In genomic region chr13:73879824-73880223, GRCm38 (mm10) we compare ENCODE assay signal across 9 mouse cellular contexts. TPM values are rescaled to one million over a fixed set of nuclear protein-coding genes. Genes with fewer than 3 reads are reported as not detected.
DNase-seq lines count a peak whose midpoint lies in the region; ATAC-seq and TF ChIP-seq lines count a peak whose summit lies in the region.
"Had no signal": no experiment of that assay in that cellular context is flagged by ENCODE, and none has a peak within 500 bp of the region (broad histone marks: within the 10 kb centered on the region; RNA-seq: fewer than 3 reads in every experiment).

No protein-coding gene starts in this region.

- no peak overlapping the region for H3K27ac ChIP-seq in heart, embryonic 11.5 days (ENCODE audit: low read depth, low read length)
- H3K27ac ChIP-seq in MEL (ENCODE audit: control insufficient read depth, low read depth, low read length): no peak overlapping the region
- H3K27ac ChIP-seq in embryonic facial prominence, embryonic 12.5 days: no peak overlapping the region
- H3K27ac ChIP-seq in lung, postnatal 0 days (ENCODE audit: low read length): no peak overlapping the region
- no peak overlapping the region for H3K27ac ChIP-seq in hindbrain, embryonic 12.5 days

- no peak for TF ChIP-seq POLR2A in MEL (IDR thresholded peaks at IDR 0.05; ENCODE audit: control insufficient read depth in 1 of 2, insufficient read depth in 1 of 2, low read depth in 1 of 2, low read length in 2 of 2, poor library complexity in 1 of 2)

- no peak overlapping the region for H3K4me3 ChIP-seq in heart, embryonic 11.5 days (ENCODE audit: low read depth, low read length)
- H3K4me3 ChIP-seq in MEL (ENCODE audit: control insufficient read depth in 1 of 2, insufficient read depth in 1 of 2, low read depth in 2 of 2, low read length in 2 of 2): no peak overlapping the region
- no peak overlapping the region for H3K4me3 ChIP-seq in embryonic facial prominence, embryonic 12.5 days
- no peak overlapping the region for H3K4me3 ChIP-seq in lung, postnatal 0 days (ENCODE audit: low read depth, low read length)
- H3K4me3 ChIP-seq in hindbrain, embryonic 12.5 days: no peak overlapping the region
- H3K4me3 ChIP-seq: erythroblast, embryonic 14.5 days had no signal

- peak; percentile 19 for TF ChIP-seq RAD21 in MEL (IDR thresholded peaks at IDR 0.05; ENCODE audit: low read depth, low read length)

- H3K4me1 ChIP-seq in heart, embryonic 11.5 days (ENCODE audit: control insufficient read depth, insufficient read depth, low read length): no peaks in the 10 kb centered on the region
- no peaks in the 10 kb centered on the region for H3K4me1 ChIP-seq in MEL (ENCODE audit: control insufficient read depth in 1 of 2, insufficient read depth in 2 of 2, low read length in 2 of 2)
- H3K4me1 ChIP-seq in embryonic facial prominence, embryonic 12.5 days: peaks cover 5% of the 10 kb centered on the region; the same call in 1 of the 2 replicates
- H3K4me1 ChIP-seq in lung, postnatal 0 days (ENCODE audit: insufficient read depth, low read depth, low read length): no peaks in the 10 kb centered on the region
- peaks cover 3% of the 10 kb centered on the region; the same call in 1 of the 2 replicates for H3K4me1 ChIP-seq in hindbrain, embryonic 12.5 days

- ATAC-seq in heart, embryonic 11.5 days (replicated peaks; ENCODE audit: insufficient number of reproducible peaks, low FRiP score, low TSS enrichment): no peak
- ATAC-seq in embryonic facial prominence, embryonic 12.5 days (ENCODE audit: insufficient number of reproducible peaks, insufficient read depth, low FRiP score, low TSS enrichment): 0 out of 2 replicates have a peak, but pooled peaks have one; percentile 35
- no peak for ATAC-seq in lung, postnatal 0 days
- ATAC-seq in hindbrain, embryonic 12.5 days (ENCODE audit: low FRiP score): no peak

- H3K4me2 ChIP-seq in heart, embryonic 11.5 days: no peak overlapping the region
- H3K4me2 ChIP-seq in embryonic facial prominence, embryonic 12.5 days (replicated peaks): no peak overlapping the region
- H3K4me2 ChIP-seq in lung, postnatal 0 days (replicated peaks; ENCODE audit: low read depth, low read length): no peak overlapping the region
- no peak overlapping the region for H3K4me2 ChIP-seq in hindbrain, embryonic 12.5 days (replicated peaks)

- WGBS in heart, embryonic 11.5 days (ENCODE audit: insufficient replicate concordance): 81% methylated on average over 5 of the region's 5 CpGs
- 82% methylated on average over 5 of the region's 5 CpGs for whole genome bisulfite sequencing in embryonic facial prominence, embryonic 12.5 days
- WGBS in lung, postnatal 0 days: 79% methylated on average over 5 of the region's 5 CpGs
- WGBS in hindbrain, embryonic 12.5 days: 81% methylated on average over 5 of the region's 5 CpGs

- no peaks in the 10 kb centered on the region for H3K36me3 ChIP-seq in heart, embryonic 11.5 days (ENCODE audit: control insufficient read depth, insufficient read depth, low read length)
- H3K36me3 ChIP-seq in MEL (ENCODE audit: control insufficient read depth in 1 of 2, insufficient read depth in 2 of 2, low read length in 2 of 2): no peaks in the 10 kb centered on the region
- H3K36me3 ChIP-seq in embryonic facial prominence, embryonic 12.5 days: no peaks in the 10 kb centered on the region
- H3K36me3 ChIP-seq in lung, postnatal 0 days (ENCODE audit: insufficient read depth, low read length): no peaks in the 10 kb centered on the region
- no peaks in the 10 kb centered on the region for H3K36me3 ChIP-seq in hindbrain, embryonic 12.5 days

- H3K79me2 ChIP-seq in MEL (ENCODE audit: control insufficient read depth, insufficient read depth, low read length, poor library complexity): no peaks in the 10 kb centered on the region

- TF ChIP-seq CTCF in MEL (IDR thresholded peaks at IDR 0.05 in 2 of 3, conservative IDR thresholded peaks at IDR 0.05 in 1 of 3; ENCODE audit: control insufficient read depth in 1 of 3, insufficient read depth in 1 of 3, low read depth in 2 of 3, low read length in 3 of 3, poor library complexity in 1 of 3, severe bottlenecking in 1 of 3): peak; percentile 73 to 89 (median 83)
- TF ChIP-seq CTCF in lung, postnatal 0 days (IDR thresholded peaks at IDR 0.05): peak; percentile 38; the same call in 1 of the 2 replicates

- H3K9me3 ChIP-seq in heart, embryonic 11.5 days (replicated peaks; ENCODE audit: control insufficient read depth, low read length): no peaks in the 10 kb centered on the region
- H3K9me3 ChIP-seq in MEL (replicated peaks; ENCODE audit: insufficient read depth, low read length): no peaks in the 10 kb centered on the region
- no peaks in the 10 kb centered on the region; the same call in 1 of the 2 replicates for H3K9me3 ChIP-seq in embryonic facial prominence, embryonic 12.5 days
- no peaks in the 10 kb centered on the region for H3K9me3 ChIP-seq in lung, postnatal 0 days (ENCODE audit: low read length)
- H3K9me3 ChIP-seq in hindbrain, embryonic 12.5 days (replicated peaks): no peaks in the 10 kb centered on the region

- no peak for TF ChIP-seq EP300 in MEL (IDR thresholded peaks at IDR 0.05; ENCODE audit: low read depth in 1 of 2, low read length in 2 of 2)
- TF ChIP-seq EP300 in lung, postnatal 0 days (IDR thresholded peaks at IDR 0.05): no peak

- no peak overlapping the region for H3K9ac ChIP-seq in heart, embryonic 11.5 days (ENCODE audit: low read depth, low read length)
- H3K9ac ChIP-seq in MEL (ENCODE audit: control insufficient read depth, low read depth, low read length, poor library complexity, severe bottlenecking): no peak overlapping the region
- H3K9ac ChIP-seq in embryonic facial prominence, embryonic 12.5 days: no peak overlapping the region
- no peak overlapping the region for H3K9ac ChIP-seq in lung, postnatal 0 days (replicated peaks; ENCODE audit: low read depth)
- H3K9ac ChIP-seq in hindbrain, embryonic 12.5 days: no peak overlapping the region

- no peaks in the 10 kb centered on the region for H3K27me3 ChIP-seq in heart, embryonic 11.5 days (ENCODE audit: control insufficient read depth, insufficient read depth, low read length)
- H3K27me3 ChIP-seq in MEL (ENCODE audit: control insufficient read depth in 1 of 2, insufficient read depth in 2 of 2, low read length in 2 of 2): peaks cover 0 to 2% of the 10 kb centered on the region in 2 experiments; a peak in 2 of 4 replicates
- no peaks in the 10 kb centered on the region for H3K27me3 ChIP-seq in embryonic facial prominence, embryonic 12.5 days
- H3K27me3 ChIP-seq in lung, postnatal 0 days (replicated peaks; ENCODE audit: insufficient read depth, low read length): no peaks in the 10 kb centered on the region
- H3K27me3 ChIP-seq in hindbrain, embryonic 12.5 days: no peaks in the 10 kb centered on the region

- DNase-seq in heart, postnatal 4 days: peak; percentile 74
- peak; percentile 70 to 73 for DNase-seq in B cell, adult 2 months
- DNase-seq in MEL (ENCODE audit: low read depth, low spot score): peak; percentile 51
- DNase-seq in lung, postnatal 0 days (ENCODE audit: low spot score): no peak
- peak; percentile 32 for DNase-seq in thymus, postnatal 0 days (ENCODE audit: low spot score)

TF ChIP-seq in MEL, 35 proteins besides CTCF, POLR2A, EP300 and RAD21:
- TF ChIP-seq NRF1 (IDR thresholded peaks at IDR 0.05; ENCODE audit: insufficient read depth, low read depth, low read length, poor library complexity, severe bottlenecking) (no peak), SMC3 (IDR thresholded peaks at IDR 0.05; ENCODE audit: low read depth, low read length) (0 out of 2 replicates have a peak, but pooled peaks have one; percentile 6), UBTF (IDR thresholded peaks at IDR 0.05; ENCODE audit: borderline replicate concordance, insufficient read depth, low read depth, low read length) (no peak)

RNA-seq across cellular contexts. Expression of gene Nkd2, which starts 32.4 kb away (rescaled TPM):
- 1 to 10 TPM; 9.2 to 9.7 TPM for total RNA-seq in heart, postnatal 4 days (2021)
- 2.3 and 2.4 TPM in 2 replicates for polyA plus RNA-seq in heart, embryonic 11.5 days (2014; fragmentation: Nextera tagmentation; extraction: Ambion mirVana)
- total RNA-seq in MEL (2012; rRNA removed): not detected in 2 replicates
- not detected for polyA plus RNA-seq in MEL (2012; ENCODE audit: insufficient read depth in 1 of 2, insufficient read length in 2 of 2, low read depth in 1 of 2, low replicate concordance in 2 of 2, missing spikeins in 1 of 2)
- 25.2 and 27.7 TPM in 2 replicates for polyA plus RNA-seq in embryonic facial prominence, embryonic 12.5 days (2016; fragmentation: Nextera tagmentation; extraction: Ambion mirVana)
- polyA plus RNA-seq in lung, postnatal 0 days (2015; fragmentation: Nextera tagmentation; extraction: Ambion mirVana): 3.1 and 3.2 TPM in 2 replicates
- 0.78 and 0.96 TPM in 2 replicates for polyA plus RNA-seq in thymus, postnatal 0 days (2015; fragmentation: Nextera tagmentation; extraction: Ambion mirVana)
- 14.3 and 17.4 TPM in 2 replicates for polyA plus RNA-seq in hindbrain, embryonic 12.5 days (2016; fragmentation: Nextera tagmentation; extraction: Ambion mirVana)
- polyA plus RNA-seq: erythroblast, embryonic 14.5 days had no signal

RNA-seq across cellular contexts. Expression of gene Trip13, which starts 57.8 kb away (rescaled TPM):
- total RNA-seq in heart, postnatal 4 days (2021): 10 to 100 TPM; 11.8 to 14.3 TPM
- 36.5 and 37.5 TPM in 2 replicates for polyA plus RNA-seq in heart, embryonic 11.5 days (2014; fragmentation: Nextera tagmentation; extraction: Ambion mirVana)
- total RNA-seq in MEL (2012; rRNA removed): 44.1 and 48.9 TPM in 2 replicates
- polyA plus RNA-seq in MEL (2012; ENCODE audit: insufficient read depth in 1 of 2, insufficient read length in 2 of 2, low read depth in 1 of 2, low replicate concordance in 2 of 2, missing spikeins in 1 of 2): 10 to 100 TPM in 1 of 2 experiments, not detected in 1; 55.3 TPM
- 45.5 and 48.4 TPM in 2 replicates for polyA plus RNA-seq in embryonic facial prominence, embryonic 12.5 days (2016; fragmentation: Nextera tagmentation; extraction: Ambion mirVana)
- polyA plus RNA-seq in lung, postnatal 0 days (2015; fragmentation: Nextera tagmentation; extraction: Ambion mirVana): 2.4 and 4.1 TPM in 2 replicates
- 32.1 and 33.6 TPM in 2 replicates for polyA plus RNA-seq in thymus, postnatal 0 days (2015; fragmentation: Nextera tagmentation; extraction: Ambion mirVana)
- 30.7 and 32.3 TPM in 2 replicates for polyA plus RNA-seq in hindbrain, embryonic 12.5 days (2016; fragmentation: Nextera tagmentation; extraction: Ambion mirVana)

RNA-seq across cellular contexts. Expression of gene Brd9, which starts 57.8 kb away (rescaled TPM):
- 10 to 100 TPM; 39.3 to 41.8 TPM for total RNA-seq in heart, postnatal 4 days (2021)
- 41.7 and 47.0 TPM in 2 replicates for polyA plus RNA-seq in heart, embryonic 11.5 days (2014; fragmentation: Nextera tagmentation; extraction: Ambion mirVana)
- total RNA-seq in MEL (2012; rRNA removed): 19.0 and 21.4 TPM in 2 replicates
- 10 to 100 TPM in 1 of 2 experiments, not detected in 1; 29.2 TPM for polyA plus RNA-seq in MEL (2012; ENCODE audit: insufficient read depth in 1 of 2, insufficient read length in 2 of 2, low read depth in 1 of 2, low replicate concordance in 2 of 2, missing spikeins in 1 of 2)
- 65.4 and 66.6 TPM in 2 replicates for polyA plus RNA-seq in embryonic facial prominence, embryonic 12.5 days (2016; fragmentation: Nextera tagmentation; extraction: Ambion mirVana)
- 33.8 and 35.2 TPM in 2 replicates for polyA plus RNA-seq in lung, postnatal 0 days (2015; fragmentation: Nextera tagmentation; extraction: Ambion mirVana)
- polyA plus RNA-seq in thymus, postnatal 0 days (2015; fragmentation: Nextera tagmentation; extraction: Ambion mirVana): 53.5 and 54.9 TPM in 2 replicates
- 83.8 and 88.4 TPM in 2 replicates for polyA plus RNA-seq in hindbrain, embryonic 12.5 days (2016; fragmentation: Nextera tagmentation; extraction: Ambion mirVana)
